Mouse (Mus musculus) spleen, adult 2 months (tissue): Measurements from ENCODE around the gene Chil1. TPM values are rescaled to one million over a fixed set of nuclear protein-coding genes. Genes with fewer than 3 reads are reported as not detected.

ENCODE experiments used
- DNase-seq, 2 experiments: peaks; one replicate each; pipeline versions ENCODE4 v3.0.0 to v3.0.0-alpha.2; 2012 to 2021; ENCODE audit warnings: low spot score in 2 of 2, low read depth in 1 of 2
- H3K27ac ChIP-seq: fragments of 200-500 bp; 2 replicates; pipeline ENCODE4 v1.5.1; 2012; ENCODE audit warnings: low read length, inconsistent platforms; ENCODE audit not compliant: insufficient read depth
- H3K27me3 ChIP-seq: fragments of 200-500 bp; 2 replicates; pipeline ENCODE4 v1.6.1; 2012; ENCODE audit warnings: mild to moderate bottlenecking, moderate library complexity, low read length, inconsistent platforms; ENCODE audit not compliant: control insufficient read depth, insufficient read depth
- H3K36me3 ChIP-seq: fragments of 200-500 bp; 2 replicates; pipeline ENCODE4 v1.6.1; 2012; ENCODE audit warnings: mild to moderate bottlenecking, low read length, inconsistent platforms; ENCODE audit not compliant: control insufficient read depth, insufficient read depth
- H3K4me1 ChIP-seq: fragments of 200-500 bp; 2 replicates; pipeline ENCODE4 v1.6.1; 2011; ENCODE audit warnings: inconsistent platforms; ENCODE audit not compliant: control insufficient read depth, insufficient read depth, insufficient read length
- H3K4me3 ChIP-seq: fragments of 200-500 bp; 2 replicates; pipeline ENCODE4 v1.5.1; 2011; ENCODE audit warnings: mild to moderate bottlenecking, inconsistent platforms; ENCODE audit not compliant: insufficient read depth, insufficient read length; ENCODE audit errors: extremely low read depth
- CTCF ChIP-seq: fragments of 200-500 bp; IDR thresholded peaks from 2 replicates; pipeline ENCODE4 v1.5.1; 2011; ENCODE audit warnings: mild to moderate bottlenecking, inconsistent platforms; ENCODE audit not compliant: insufficient read depth, insufficient read length, insufficient replicate concordance; ENCODE audit errors: extremely low read depth
- POLR2A ChIP-seq: fragments of 200-500 bp; IDR thresholded peaks from 2 replicates; pipeline ENCODE4 v1.6.1; 2011; ENCODE audit warnings: low read depth, low read length, inconsistent platforms
- WGBS: fragments of 180-500 bp; shearing (Covaris S2); methylation state at CpG from one replicate; pipeline ENCODE4 v1.1.7; 2018; 5-methylcytosine and 5-hydroxymethylcytosine counted together
- polyA plus RNA-seq: library from polyadenylated mRNA; depleted of rRNA; stranded (reverse); fragments of >200 nt; gene quantifications from 2 replicates; pipeline ENCODE4 v1.2.3, GENCODE M21; 2012

Gene Chil1
- polyA plus RNA-seq, 1 experiment = 3.3 TPM

GRCm38 (mm10) chr1:134211631-134212030 lies 29.7 kb downstream of the Chil1 start:
- DNase-seq = no peak

GRCm38 (mm10) chr1:134212351-134212750 lies 30.4 kb downstream of the Chil1 start:
- no peak overlapping the region for H3K4me3 ChIP-seq
- TF ChIP-seq POLR2A (no peak), CTCF (no peak)
- no peaks in the 10 kb centered on the region for H3K36me3 ChIP-seq
- no peak overlapping the region for H3K27ac ChIP-seq
- no peaks in the 10 kb centered on the region for H3K27me3 ChIP-seq
- no peak for DNase-seq
- no peaks in the 10 kb centered on the region for H3K4me1 ChIP-seq
- 82% methylated on average over 6 of the region's 6 CpGs for WGBS

More at GRCm38 (mm10) chr1:134211631-134212030, 29.7 kb downstream of the Chil1 start:
- H3K4me3 ChIP-seq = no peak overlapping the region
- no peaks in the 10 kb centered on the region for H3K27me3 ChIP-seq
- no peak overlapping the region for H3K27ac ChIP-seq
- H3K36me3 ChIP-seq = no peaks in the 10 kb centered on the region
- TF ChIP-seq POLR2A (no peak), CTCF (no peak)
- H3K4me1 ChIP-seq = no peaks in the 10 kb centered on the region
- WGBS = 56% methylated on average over 2 of the region's 2 CpGs

GRCm38 (mm10) chr1:134213405-134213804 lies 31.4 kb downstream of the Chil1 start:
- DNase-seq = no peak
- Histone ChIP-seq H3K4me3 (no peak overlapping the region), H3K27ac (no peak overlapping the region), H3K4me1 (no peaks in the 10 kb centered on the region), H3K36me3 (no peaks in the 10 kb centered on the region), H3K27me3 (no peaks in the 10 kb centered on the region)
- 75% methylated on average over 7 of the region's 7 CpGs for WGBS
- TF ChIP-seq CTCF (no peak), POLR2A (no peak)

- H3K27ac ChIP-seq = no peak overlapping the region
- no peaks in the 10 kb centered on the region for H3K4me1 ChIP-seq
- no peaks in the 10 kb centered on the region for H3K27me3 ChIP-seq
- H3K36me3 ChIP-seq = no peaks in the 10 kb centered on the region
- TF ChIP-seq POLR2A (no peak), CTCF (no peak)
- WGBS = 80% methylated on average over 7 of the region's 7 CpGs
- no peak overlapping the region for H3K4me3 ChIP-seq
- no peak for DNase-seq
Measured at GRCm38 (mm10) chr1:134215059-134215458, 33.1 kb downstream of the Chil1 start.

GRCm38 (mm10) chr1:134215751-134216628 lies 34.0 kb downstream of the Chil1 start:
- no peak for DNase-seq
- Histone ChIP-seq H3K27ac (no peak overlapping the region), H3K36me3 (no peaks in the 10 kb centered on the region), H3K27me3 (no peaks in the 10 kb centered on the region), H3K4me3 (no peak overlapping the region), H3K4me1 (no peaks in the 10 kb centered on the region)
- TF ChIP-seq POLR2A = no peak
- no peak for TF ChIP-seq CTCF
- WGBS = 70% methylated on average over 11 of the region's 11 CpGs

- WGBS = 91% methylated on average over 2 of the region's 2 CpGs
- no peak overlapping the region for H3K4me3 ChIP-seq
- no peak for DNase-seq
- no peaks in the 10 kb centered on the region for H3K36me3 ChIP-seq
- H3K27ac ChIP-seq = no peak overlapping the region
- no peaks in the 10 kb centered on the region for H3K27me3 ChIP-seq
- TF ChIP-seq CTCF (no peak), POLR2A (no peak)
- no peaks in the 10 kb centered on the region for H3K4me1 ChIP-seq
Measured at GRCm38 (mm10) chr1:134216629-134216971, 34.6 kb downstream of the Chil1 start.

- WGBS = 73% methylated on average over 12 of the region's 12 CpGs
- Histone ChIP-seq H3K36me3 (no peaks in the 10 kb centered on the region), H3K4me3 (no peak overlapping the region), H3K4me1 (no peaks in the 10 kb centered on the region), H3K27me3 (no peaks in the 10 kb centered on the region), H3K27ac (no peak overlapping the region)
- no peak for DNase-seq
- TF ChIP-seq POLR2A = no peak
- TF ChIP-seq CTCF = no peak
Measured at GRCm38 (mm10) chr1:134217028-134217481, 35.1 kb downstream of the Chil1 start.
